Mouse (Mus musculus): Measurements from ENCODE around the gene Daam1. TPM values are rescaled to one million over a fixed set of nuclear protein-coding genes. Genes with fewer than 3 reads are reported as not detected.

Gene Daam1
- polyA plus RNA-seq, 1 experiment: 15.2 TPM

- H3K4me3 ChIP-seq (replicated peaks; ENCODE audit: extremely low read depth, low read depth, low read length): no peak overlapping the region
- 84% methylated on average over 7 of the region's 7 CpGs for WGBS
- H3K4me1 ChIP-seq (ENCODE audit: control insufficient read depth, insufficient read depth, low read length): 0 out of 2 replicates have a peak, but pooled peaks cover 2% of the 10 kb centered on the region
- no peak for DNase-seq
- TF ChIP-seq POLR2A (IDR thresholded peaks at IDR 0.05; ENCODE audit: borderline replicate concordance, extremely low read depth, low read depth, low read length): no peak
- no peak for TF ChIP-seq CTCF (IDR thresholded peaks at IDR 0.05; ENCODE audit: insufficient read depth, low read length)
Measured at GRCm38 (mm10) chr12:71945844-71946243, 115.0 kb downstream of the Daam1 start.

- Histone ChIP-seq H3K4me1 (ENCODE audit: control insufficient read depth, insufficient read depth, low read length) (0 out of 2 replicates have a peak, but pooled peaks cover 2% of the 10 kb centered on the region), H3K4me3 (replicated peaks; ENCODE audit: extremely low read depth, low read depth, low read length) (no peak overlapping the region)
- TF ChIP-seq CTCF (IDR thresholded peaks at IDR 0.05; ENCODE audit: insufficient read depth, low read length): no peak
- no peak for TF ChIP-seq POLR2A (IDR thresholded peaks at IDR 0.05; ENCODE audit: borderline replicate concordance, extremely low read depth, low read depth, low read length)
- 72% methylated on average over 8 of the region's 8 CpGs for WGBS
- no peak for DNase-seq
Measured at GRCm38 (mm10) chr12:71946448-71946847, 115.6 kb downstream of the Daam1 start.

- Histone ChIP-seq H3K4me1 (ENCODE audit: control insufficient read depth, insufficient read depth, low read length) (0 out of 2 replicates have a peak, but pooled peaks cover 2% of the 10 kb centered on the region), H3K4me3 (replicated peaks; ENCODE audit: extremely low read depth, low read depth, low read length) (no peak overlapping the region)
- DNase-seq: no peak
- no peak for TF ChIP-seq POLR2A (IDR thresholded peaks at IDR 0.05; ENCODE audit: borderline replicate concordance, extremely low read depth, low read depth, low read length)
- TF ChIP-seq CTCF (IDR thresholded peaks at IDR 0.05; ENCODE audit: insufficient read depth, low read length): no peak
- WGBS: 94% methylated on average over 6 of the region's 6 CpGs
Measured at GRCm38 (mm10) chr12:71948972-71949371, 118.1 kb downstream of the Daam1 start.

- H3K4me1 ChIP-seq (ENCODE audit: control insufficient read depth, insufficient read depth, low read length): peaks cover 2% of the 10 kb centered on the region
- TF ChIP-seq CTCF (IDR thresholded peaks at IDR 0.05; ENCODE audit: insufficient read depth, low read length) (no peak), POLR2A (IDR thresholded peaks at IDR 0.05; ENCODE audit: borderline replicate concordance, extremely low read depth, low read depth, low read length) (no peak)
- no peak overlapping the region for H3K4me3 ChIP-seq (replicated peaks; ENCODE audit: extremely low read depth, low read depth, low read length)
- no peak for DNase-seq
- WGBS: 80% methylated on average over 6 of the region's 6 CpGs
Measured at GRCm38 (mm10) chr12:71949606-71950005, 118.7 kb downstream of the Daam1 start.

- Histone ChIP-seq H3K4me3 (replicated peaks; ENCODE audit: extremely low read depth, low read depth, low read length) (no peak overlapping the region), H3K4me1 (ENCODE audit: control insufficient read depth, insufficient read depth, low read length) (peaks cover 2% of the 10 kb centered on the region)
- WGBS: 66% methylated on average over 13 of the region's 13 CpGs
- no peak for DNase-seq
- no peak for TF ChIP-seq CTCF (IDR thresholded peaks at IDR 0.05; ENCODE audit: insufficient read depth, low read length)
- no peak for TF ChIP-seq POLR2A (IDR thresholded peaks at IDR 0.05; ENCODE audit: borderline replicate concordance, extremely low read depth, low read depth, low read length)
Measured at GRCm38 (mm10) chr12:71950095-71950877, 119.4 kb downstream of the Daam1 start.

- no peak for DNase-seq
- Histone ChIP-seq H3K4me3 (replicated peaks; ENCODE audit: extremely low read depth, low read depth, low read length) (no peak overlapping the region), H3K4me1 (ENCODE audit: control insufficient read depth, insufficient read depth, low read length) (peaks cover 2% of the 10 kb centered on the region)
- TF ChIP-seq CTCF (IDR thresholded peaks at IDR 0.05; ENCODE audit: insufficient read depth, low read length): no peak
- no peak for TF ChIP-seq POLR2A (IDR thresholded peaks at IDR 0.05; ENCODE audit: borderline replicate concordance, extremely low read depth, low read depth, low read length)
- 33% methylated on average over 5 of the region's 5 CpGs for WGBS
Measured at GRCm38 (mm10) chr12:71954180-71954935, 123.5 kb downstream of the Daam1 start.

- TF ChIP-seq CTCF (IDR thresholded peaks at IDR 0.05; ENCODE audit: insufficient read depth, low read length) (no peak), POLR2A (IDR thresholded peaks at IDR 0.05; ENCODE audit: borderline replicate concordance, extremely low read depth, low read depth, low read length) (no peak)
- DNase-seq: no peak
- 81% methylated on average over 6 of the region's 6 CpGs for WGBS
- Histone ChIP-seq H3K4me3 (replicated peaks; ENCODE audit: extremely low read depth, low read depth, low read length) (no peak overlapping the region), H3K4me1 (ENCODE audit: control insufficient read depth, insufficient read depth, low read length) (no peaks in the 10 kb centered on the region; the same call in none of the 2 replicates)
Measured at GRCm38 (mm10) chr12:71956980-71957379, 126.1 kb downstream of the Daam1 start.

- Histone ChIP-seq H3K4me3 (replicated peaks; ENCODE audit: extremely low read depth, low read depth, low read length) (no peak overlapping the region), H3K4me1 (ENCODE audit: control insufficient read depth, insufficient read depth, low read length) (no peaks in the 10 kb centered on the region; the same call in none of the 2 replicates)
- TF ChIP-seq CTCF (IDR thresholded peaks at IDR 0.05; ENCODE audit: insufficient read depth, low read length): no peak
- no peak for TF ChIP-seq POLR2A (IDR thresholded peaks at IDR 0.05; ENCODE audit: borderline replicate concordance, extremely low read depth, low read depth, low read length)
- WGBS: 69% methylated on average over 5 of the region's 5 CpGs
- no peak for DNase-seq
Measured at GRCm38 (mm10) chr12:71957496-71957895, 126.6 kb downstream of the Daam1 start.

GRCm38 (mm10) chr12:71959351-71959991 lies 128.6 kb downstream of the Daam1 start:
- TF ChIP-seq CTCF (IDR thresholded peaks at IDR 0.05; ENCODE audit: insufficient read depth, low read length) (no peak), POLR2A (IDR thresholded peaks at IDR 0.05; ENCODE audit: borderline replicate concordance, extremely low read depth, low read depth, low read length) (no peak)
- H3K4me3 ChIP-seq (replicated peaks; ENCODE audit: extremely low read depth, low read depth, low read length): no peak overlapping the region
- no peak for DNase-seq
- WGBS: 52% methylated on average over 6 of the region's 6 CpGs
- H3K4me1 ChIP-seq (ENCODE audit: control insufficient read depth, insufficient read depth, low read length): no peaks in the 10 kb centered on the region; the same call in 1 of the 2 replicates
